Mouse (Mus musculus): Measurements from ENCODE around the gene Gm6882.
"Not testable (repeated sequence)": the region's sequence is repeated elsewhere in the genome, so short reads cannot be mapped to it uniquely, and the experiment has no call there.

Gm6882 gene

DNA sequence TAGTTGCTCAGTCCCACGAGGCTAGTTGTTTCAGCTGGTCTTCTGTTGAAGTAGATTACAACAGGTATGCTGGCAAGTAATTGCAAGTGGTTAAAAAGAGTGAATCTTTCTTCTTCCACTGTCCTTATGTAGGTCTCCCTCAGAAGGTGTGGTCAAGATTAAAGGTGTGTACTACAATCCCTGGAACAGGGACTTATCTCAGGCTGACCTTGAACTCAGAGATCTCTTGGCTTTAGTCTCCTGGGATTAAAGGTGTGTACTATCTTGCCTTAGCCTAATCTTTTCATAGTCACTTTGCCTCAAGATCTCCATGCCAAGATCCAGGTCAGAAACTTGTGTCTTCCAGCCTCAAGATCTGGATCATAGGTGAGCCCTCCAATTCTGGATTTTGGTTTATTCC is at the start of gene Gm6882:
Gene Gm6882 (minus strand): TSS at position 101 of the 400 bp plus-strand sequence.
- DNase-seq = not testable (repeated sequence)
